Mouse (Mus musculus) cerebellum, adult 11-12 months (tissue): ENCODE measurements around the gene Arhgap40.

ENCODE experiments used
- DNase-seq: peaks from one replicate; pipeline ENCODE4 v3.0.0; 2022

Arhgap40 gene

DNA sequence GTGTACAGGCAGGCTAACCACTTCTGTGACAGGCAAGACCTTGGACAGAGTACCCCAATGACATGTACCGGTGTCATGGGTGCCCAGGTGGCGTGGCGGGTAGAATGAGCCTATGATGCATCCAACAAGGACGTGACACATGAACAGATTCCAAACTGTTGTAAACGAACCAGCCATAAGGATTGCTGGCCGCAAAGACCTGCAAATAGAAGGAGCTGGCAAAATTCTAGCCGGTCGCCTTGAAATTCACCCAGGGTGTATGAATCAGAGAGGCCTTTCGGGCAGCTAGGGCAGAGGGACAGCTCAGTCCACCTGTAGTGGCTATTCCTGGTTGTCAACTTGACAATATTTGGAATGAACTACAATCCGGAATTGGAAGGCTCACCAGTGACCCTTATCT, 41.8 kb downstream of the Arhgap40 start:
- no peak for DNase-seq

DNA sequence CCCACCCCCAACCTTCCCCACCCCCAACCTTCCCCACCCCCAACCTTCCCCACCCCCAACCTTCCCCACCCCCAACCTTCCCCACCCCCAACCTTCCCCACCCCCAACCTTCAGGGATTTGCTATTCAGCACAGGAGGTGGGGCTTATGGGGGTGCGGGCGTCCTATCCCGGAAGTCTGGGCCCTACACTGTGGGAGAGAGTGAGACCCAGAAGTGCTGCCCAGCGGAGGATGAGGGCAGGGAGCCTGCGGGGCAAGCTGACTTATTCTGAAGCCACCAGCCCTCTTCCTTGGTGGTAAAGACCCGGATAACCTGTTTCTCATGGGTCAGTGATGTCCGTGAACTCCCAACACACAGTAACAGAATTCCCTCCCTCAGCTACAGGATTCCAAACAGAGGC, 42.7 kb downstream of the Arhgap40 start:
- DNase-seq: no peak

DNA sequence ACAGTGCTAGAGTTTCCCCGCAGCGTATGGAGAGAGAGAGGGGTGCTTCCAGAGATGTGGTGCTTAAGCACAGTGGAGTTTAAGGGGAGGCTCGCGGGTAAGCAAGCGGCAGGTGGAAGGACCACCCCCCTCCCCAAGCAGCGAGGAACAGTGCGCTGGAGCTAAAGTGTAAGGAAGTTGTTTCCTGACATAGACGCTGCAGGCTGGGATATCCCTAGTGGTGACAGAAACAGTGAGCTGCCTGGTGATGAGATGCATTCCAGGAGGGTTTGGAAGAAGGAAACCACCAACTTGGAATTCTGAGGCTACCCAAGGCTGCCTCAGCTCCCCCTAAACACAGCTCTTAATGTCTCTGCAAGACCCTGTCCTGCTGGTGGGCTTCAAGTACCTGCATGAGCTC, 43.2 kb downstream of the Arhgap40 start:
- DNase-seq: no peak

DNA sequence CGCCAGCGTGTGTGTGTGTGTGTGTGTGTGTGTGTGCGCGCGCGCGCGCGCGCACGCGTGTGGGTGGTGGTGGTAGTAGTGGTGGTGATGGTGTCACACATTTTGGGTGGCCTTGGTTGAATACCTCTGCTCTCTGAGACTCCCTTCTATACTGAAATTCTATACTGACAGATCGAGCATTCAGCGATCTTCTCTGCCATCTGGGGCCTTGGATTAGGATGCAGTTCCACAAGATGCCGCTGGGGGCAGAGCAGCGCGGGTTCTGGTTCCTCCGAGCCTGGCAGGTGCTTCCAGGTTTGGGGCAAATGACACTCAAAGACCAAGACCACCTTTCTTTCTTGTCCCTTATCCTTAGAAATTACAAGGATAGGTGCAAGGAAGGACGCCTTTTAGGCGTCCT, 43.6 kb downstream of the Arhgap40 start:
- DNase-seq: peak; percentile 40

DNA sequence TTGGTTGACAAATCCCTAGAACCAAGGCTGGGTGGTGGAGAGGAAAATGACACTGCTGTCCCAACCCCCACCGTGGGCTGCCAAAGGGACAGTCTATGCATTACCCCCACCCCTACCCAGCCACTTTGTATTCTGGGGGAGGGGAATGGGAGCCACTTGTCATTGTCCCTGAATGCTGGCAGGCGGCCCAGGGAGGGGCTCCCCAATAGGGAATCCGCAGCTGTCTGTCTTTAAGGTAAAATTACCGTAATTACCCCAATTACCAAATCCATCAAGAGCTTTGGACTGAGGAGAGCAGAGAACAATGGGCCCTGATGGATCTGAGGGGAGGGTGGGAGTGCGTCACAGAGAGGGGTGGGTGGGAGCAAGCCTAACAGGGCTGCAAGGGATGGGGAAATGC, 44.2 kb downstream of the Arhgap40 start:
- DNase-seq: no peak

DNA sequence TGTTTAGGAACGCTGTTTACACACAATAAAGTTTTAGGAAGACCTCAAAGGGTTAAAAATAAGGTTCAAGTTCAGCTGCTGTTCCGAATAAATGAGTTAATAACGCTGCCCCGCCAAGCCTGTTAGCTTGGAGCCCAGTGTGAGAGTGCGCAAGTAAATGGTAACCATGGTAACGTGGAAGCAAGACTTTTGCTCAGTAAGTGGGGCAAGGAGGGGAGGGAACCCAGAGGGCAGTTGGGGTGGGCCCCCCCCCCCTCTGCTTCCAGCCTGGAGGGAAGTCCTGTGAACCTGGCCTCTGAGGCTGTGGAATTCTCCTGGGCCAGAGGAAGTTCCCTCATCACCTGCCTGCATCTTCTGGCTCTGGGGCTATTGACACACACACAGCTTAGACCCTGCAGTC, 47.3 kb downstream of the Arhgap40 start:
- no peak for DNase-seq

DNA sequence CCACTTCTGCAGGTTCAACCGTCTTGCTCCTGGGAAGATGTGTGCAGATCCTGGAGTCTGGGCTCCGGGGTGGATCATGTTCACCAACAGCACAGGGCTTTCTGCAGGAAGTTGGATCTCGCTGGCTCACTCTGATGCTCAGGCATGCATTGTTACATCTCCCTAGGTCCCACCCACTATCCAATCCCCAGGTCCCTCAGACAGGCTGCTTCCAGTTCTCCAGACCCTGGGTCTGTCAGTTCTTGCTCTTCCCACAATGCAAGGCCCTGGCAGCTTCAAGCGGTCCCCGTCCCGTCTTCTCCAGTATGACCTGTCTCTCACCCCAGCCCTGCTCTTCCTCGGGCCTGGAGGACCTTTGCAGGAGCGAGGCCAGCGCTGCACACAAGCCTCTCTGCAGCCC, 48.2 kb downstream of the Arhgap40 start:
- DNase-seq: no peak

DNA sequence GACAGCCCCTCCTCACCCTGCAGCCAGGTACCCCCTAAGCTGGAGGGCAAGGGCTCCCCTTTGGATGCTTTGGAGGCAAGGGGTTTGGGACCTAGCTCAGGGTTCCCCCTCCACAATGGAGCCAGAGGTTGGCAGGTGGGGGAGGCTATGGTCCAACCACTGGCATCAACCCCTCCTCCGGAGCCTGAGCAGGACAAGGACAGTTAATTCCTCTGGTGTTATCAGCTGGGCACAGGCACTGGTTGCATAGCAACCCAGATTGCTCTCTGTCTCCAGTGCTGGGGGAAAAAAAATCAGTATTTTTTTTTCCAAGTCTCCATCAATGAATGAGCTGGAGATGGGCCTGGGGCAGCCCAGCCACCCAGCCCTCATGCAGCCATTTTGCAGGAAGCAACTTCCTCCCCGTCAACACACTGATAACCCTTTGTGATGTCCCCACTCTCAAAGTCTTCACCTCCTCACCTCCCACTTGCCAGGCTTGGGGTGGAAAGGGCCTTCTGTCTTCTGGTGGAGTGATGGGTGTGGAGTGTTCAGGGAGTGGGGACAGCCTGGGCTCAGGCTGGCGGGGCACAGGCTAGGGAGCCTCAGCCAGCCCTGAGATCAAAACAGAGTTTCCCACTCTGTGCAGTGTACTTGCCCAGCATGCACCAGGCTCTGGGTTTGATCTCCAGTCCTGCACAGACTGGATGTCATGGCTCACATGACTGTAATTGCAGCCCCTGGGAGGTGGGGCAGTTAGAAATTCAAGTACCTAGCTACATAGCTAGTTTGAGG, 49.0 kb downstream of the Arhgap40 start:
- no peak for DNase-seq

DNA sequence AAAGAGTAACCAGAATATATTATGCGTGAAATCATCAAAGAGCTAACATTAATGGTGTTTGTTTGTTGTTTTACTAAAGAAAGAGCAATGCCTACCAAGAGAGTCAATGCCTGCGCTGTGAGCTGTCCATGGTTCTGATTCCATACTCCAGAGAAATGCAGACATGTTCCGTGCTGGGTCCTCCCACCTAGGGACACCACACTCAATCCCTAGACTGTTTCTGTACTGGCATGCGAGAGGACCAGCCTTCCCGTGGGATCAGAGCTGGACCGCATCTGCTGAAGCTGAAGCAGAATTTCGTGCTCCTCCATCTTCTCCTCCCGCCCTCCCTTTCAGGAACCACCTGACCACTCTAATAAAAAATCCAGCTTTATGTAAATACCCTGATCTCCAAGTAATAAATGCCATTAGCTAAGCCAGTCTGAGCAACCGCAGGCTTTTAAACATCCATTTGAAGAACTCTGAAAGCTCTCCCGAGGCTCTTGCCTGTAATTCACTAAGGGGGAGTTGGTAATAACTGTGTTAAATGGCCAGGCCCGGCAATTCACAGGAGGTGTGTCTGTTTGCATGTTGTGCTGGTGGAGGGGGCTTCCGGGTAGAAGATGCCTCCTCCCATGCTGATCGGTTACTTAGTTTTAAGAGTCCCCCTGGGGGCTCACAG, 58.0 kb downstream of the Arhgap40 start:
- no peak for DNase-seq

DNA sequence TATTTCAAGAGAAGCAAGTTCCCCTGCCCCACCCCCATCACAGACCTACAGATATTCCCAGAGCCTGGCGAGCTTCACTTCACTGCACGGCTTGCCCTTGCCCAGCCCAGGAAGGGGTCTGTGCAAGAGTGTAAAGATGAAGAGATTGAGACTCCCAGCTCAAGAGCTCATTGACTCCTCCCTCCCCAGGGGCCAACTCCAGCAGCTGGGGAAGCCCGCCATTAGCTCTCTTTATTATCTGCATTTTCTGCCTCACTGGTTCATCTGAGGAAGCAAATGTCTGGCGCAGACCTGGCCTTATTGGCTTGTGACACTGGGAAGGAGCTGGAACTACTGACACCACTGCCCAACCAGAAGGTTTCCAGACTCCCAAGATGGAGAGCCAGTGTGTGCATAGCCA, 67.4 kb downstream of the Arhgap40 start:
- no peak for DNase-seq

DNA sequence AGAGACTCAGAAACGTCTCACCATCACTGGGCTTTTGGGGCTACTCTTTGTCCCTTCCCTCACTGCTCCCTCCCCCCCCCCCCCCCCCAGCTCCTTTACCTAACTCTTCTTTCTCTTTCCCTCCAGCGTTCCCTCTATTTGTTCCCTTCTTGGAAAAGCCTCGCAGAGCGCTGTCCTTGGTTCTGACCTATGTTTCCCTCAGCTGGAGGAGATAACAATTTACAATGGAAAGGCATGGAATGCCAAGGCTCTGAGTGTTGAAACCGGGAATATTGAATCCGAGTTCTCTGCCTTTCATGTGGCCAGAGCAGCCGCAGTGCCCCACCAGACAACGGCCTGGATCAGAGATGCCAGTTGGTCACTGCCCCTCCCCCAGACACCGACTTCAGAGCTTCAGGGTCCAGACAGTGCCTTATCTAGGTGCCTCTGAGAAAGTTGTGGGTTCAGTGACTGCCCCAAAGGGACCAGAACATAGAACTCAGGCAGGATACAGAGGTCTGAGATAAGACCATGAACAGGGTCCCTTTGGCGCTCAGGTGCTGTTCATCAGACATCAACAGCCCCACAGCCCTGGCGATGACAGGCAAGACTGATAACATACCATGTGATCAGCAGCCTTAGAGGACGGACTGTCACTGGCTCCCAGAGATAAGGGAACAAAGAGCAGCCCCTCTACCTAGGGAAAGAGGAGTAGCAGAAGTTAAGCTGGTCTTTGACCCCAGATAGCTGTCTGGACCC, 72.2 kb downstream of the Arhgap40 start:
- no peak for DNase-seq

DNA sequence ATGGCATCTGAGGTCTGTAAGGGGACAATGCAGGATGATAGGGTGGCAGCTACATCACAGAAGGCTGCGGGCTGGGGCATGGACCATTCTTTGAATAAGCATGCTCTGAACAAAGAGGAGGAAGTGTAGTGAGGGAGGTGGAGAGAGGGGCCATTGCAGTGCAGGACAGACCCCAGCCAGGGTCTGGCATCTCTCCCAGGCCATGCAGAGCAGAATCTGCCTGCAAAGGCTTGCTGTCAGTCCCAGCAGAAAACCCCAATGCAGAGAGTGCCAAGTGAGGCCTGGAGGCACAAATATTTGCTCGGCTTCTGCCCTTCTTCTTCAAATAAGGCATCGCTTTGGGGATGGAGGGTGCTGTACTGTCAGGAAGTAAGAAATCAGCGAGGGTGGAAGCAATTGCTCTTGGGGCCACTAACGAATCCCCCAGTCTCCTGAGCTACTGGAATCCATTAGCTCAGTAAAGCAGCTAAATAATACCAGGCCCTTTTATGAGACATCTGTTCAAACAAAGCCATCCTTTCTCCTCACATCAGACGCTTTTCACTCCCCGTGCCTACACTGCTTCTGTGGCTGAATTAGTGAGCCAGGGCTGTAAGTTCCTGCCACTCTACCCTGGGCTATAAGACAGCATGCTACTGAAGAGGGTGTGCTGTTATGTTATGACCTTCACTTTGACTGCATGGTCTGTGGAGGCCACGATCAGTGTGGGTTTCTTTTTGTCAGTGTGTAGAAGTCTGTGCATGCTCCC, 76.1 kb downstream of the Arhgap40 start:
- DNase-seq: no peak

DNA sequence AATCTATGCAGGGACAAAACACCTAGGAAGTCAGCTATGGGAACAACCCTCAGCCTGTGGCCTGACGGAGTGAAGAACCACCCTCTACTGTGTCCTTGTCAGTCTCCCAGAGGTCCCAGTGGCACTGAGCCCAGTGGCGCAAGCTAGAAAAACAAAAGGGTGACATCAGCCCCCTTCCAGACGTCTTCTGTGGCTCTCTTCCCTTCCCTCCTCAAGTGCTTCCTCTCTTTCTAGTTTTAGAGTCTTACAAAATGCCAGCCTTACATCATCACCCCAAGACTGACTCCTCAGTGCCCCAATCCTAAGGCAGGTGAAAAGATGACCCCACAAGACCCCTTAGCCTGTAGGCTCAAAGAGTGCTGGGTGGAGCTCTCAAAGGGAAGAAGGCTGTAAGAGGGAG, 77.9 kb downstream of the Arhgap40 start:
- no peak for DNase-seq

DNA sequence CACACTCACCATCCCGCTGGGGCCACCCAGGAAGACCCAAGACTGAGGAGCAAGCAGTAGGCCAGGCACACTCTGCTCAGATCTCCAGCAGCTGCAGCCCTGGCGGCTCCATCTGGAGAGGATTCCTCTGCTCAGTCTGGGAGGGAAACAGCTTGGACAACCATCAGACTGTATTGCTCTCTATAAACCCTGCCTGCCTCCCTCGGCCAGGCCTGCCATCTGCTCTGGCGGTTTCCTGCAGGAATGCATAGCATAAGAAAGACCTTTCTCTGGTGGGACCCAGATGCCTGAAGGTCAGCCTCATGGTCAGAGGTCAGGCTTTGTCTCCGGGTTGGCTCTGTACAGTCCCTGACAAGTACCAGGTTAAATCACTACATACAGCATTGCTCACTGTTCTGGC, 78.7 kb downstream of the Arhgap40 start:
- DNase-seq: no peak

DNA sequence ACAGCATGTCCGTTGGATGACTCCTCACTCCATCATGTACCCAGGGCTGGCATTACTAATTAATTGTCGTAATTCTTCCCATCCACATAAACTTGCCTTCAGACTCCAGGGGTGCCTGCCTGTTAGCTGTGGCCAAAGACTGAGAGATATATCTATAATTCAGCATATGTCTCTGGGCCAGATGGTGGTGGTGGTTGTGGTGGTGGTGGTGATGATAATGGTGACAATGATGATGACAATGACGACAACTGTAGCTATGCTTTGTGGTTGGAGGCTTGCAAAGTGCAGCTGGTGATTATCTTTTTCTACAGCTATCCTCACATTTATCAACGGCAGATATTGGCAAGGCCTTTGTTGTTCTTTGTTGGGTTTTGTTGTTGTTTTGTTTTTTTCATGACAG, 80.8 kb downstream of the Arhgap40 start:
- no peak for DNase-seq

DNA sequence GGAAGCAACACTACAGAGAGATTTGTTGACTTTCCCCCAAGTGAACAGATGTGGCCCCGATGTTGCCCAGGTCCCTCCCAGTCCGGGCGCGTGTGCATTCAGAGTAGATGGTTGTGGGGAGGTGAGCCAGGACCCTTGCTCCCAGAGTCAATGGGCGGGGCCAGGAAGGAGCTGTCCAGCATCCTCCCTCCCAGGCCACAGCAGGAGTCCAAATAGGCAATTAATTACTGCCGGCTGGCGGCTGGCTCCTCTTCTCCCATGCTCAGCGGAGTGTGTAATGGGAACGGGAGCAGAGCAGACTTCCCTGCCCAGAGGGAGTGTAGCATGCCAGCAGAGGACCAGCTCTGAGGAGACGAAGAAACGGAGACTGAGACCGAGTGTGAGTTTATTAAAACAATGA, 82.5 kb downstream of the Arhgap40 start:
- peak; percentile 54 for DNase-seq

DNA sequence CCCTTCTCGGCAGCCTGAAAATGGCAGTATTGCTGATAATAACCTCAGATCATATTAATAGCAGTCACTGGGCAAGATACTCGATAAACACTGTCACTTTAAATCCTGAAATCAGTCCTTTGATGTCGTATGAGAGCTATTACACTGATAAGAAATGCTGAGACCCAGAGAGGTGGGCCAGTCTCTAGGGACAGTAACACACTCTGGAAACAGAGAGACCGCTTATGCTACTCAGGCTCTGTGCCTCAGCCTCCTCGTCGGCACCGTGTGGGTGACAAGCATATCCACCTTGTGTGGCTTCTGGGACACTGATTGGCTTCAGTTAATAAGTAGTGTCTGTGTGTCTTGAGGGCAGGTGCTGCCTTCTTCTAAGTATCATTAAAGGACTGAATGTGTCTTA, 83.0 kb downstream of the Arhgap40 start:
- no peak for DNase-seq

DNA sequence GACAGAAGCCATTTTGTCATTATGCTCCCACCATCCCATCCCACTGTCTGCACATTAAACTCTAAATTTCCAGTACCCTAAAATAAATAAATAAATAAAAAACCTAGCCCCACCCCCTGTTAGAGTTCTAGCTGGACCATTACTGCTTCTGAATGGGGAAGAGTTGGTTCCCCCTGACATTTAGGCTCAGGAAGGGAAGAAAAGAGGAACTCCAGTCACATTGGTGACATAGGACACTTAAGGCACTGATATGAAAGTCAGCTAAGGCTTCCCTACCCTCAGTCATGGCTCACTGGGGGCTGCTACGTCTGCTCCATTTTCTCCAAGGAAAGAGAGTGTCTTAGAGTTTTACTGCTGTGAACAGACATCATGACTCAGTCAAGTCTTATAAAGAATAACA, 84.2 kb downstream of the Arhgap40 start:
- DNase-seq: no peak
